Mouse (Mus musculus): Measurements from ENCODE around the gene 2900026A02Rik.

Gene 2900026A02Rik

DNA sequence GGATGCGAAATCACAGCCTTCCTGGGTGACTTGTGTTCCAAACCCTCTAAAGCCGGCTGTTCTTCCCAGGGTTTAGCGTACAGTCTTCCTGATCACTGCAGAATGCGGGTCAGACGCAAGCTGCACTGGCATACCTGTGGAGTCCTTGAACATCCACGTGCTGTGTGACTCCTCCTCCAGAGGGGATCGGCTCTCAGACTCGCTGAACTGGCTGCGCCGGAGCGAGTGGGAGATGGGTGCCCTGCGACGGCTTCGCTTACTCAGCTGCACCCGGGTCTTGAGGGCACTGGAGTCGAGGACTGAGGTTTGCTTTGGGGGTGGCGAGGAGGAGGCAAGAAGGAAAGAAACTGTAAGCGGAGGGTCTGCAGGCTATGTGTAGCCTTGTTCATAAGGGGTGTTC is 125.6 kb downstream of the 2900026A02Rik start:
- no peak for TF ChIP-seq GATA4 (IDR thresholded peaks at IDR 0.05; ENCODE audit: insufficient replicate concordance, low read length)

DNA sequence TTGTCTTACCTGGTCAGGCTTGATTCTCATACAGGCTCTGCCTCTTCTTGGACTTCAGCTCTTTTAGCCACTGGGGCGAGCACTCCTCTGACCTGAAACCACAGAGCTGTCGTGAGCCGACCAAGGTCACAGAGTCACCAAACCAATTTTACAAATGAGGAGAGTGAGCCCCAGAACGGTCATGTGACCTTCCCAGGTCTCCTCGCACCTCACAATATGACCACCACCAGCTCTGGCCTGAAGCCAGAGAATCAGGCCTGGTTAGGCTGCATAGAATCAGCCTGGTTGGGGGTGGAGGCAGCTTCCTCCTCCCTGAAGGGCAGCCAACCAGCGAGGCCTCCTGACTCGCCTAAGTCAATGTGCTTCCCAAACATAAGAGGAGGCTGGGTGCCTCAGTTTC is 128.6 kb downstream of the 2900026A02Rik start:
- TF ChIP-seq GATA4 (IDR thresholded peaks at IDR 0.05; ENCODE audit: insufficient replicate concordance, low read length) = no peak

DNA sequence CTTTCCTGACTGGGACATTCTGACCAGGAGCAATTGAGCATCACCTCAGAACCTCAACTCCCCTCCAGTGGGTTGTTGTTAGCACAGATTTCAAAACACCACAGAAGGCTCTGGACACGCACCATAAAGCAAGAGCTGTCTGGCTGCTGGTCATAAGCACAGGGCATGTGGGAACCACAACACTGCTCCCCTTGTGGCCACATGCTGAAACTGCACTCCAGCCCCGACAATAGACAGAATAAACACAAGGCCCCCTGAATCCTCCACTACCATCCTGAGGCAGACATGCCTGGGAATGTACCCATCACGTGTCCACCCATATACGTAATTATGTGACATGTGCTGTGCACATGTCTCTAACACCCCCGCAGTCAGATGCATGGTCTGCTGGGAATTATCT is 129.9 kb downstream of the 2900026A02Rik start:
- TF ChIP-seq GATA4 (IDR thresholded peaks at IDR 0.05; ENCODE audit: insufficient replicate concordance, low read length) = no peak

DNA sequence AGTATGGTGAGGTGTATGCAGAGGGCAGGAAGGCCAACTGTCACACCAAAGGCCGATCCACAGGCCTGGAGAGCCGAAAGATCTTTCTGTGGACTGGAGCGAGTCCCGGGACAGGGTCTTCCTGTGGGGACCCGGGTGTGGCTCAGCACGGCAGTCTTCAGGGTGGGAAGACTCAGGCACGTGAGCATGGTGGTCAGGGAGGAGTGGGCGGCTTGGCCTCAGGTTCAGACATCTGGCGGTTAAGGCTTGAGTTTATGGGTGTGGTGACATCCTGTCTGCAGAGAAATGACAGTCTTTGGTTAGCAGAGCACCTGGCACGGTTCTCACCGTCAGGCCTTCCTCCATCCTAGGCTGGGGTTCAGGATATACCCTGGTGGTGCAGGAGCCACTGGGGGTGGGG is 130.3 kb downstream of the 2900026A02Rik start:
- TF ChIP-seq GATA4 (IDR thresholded peaks at IDR 0.05; ENCODE audit: insufficient replicate concordance, low read length) = no peak

DNA sequence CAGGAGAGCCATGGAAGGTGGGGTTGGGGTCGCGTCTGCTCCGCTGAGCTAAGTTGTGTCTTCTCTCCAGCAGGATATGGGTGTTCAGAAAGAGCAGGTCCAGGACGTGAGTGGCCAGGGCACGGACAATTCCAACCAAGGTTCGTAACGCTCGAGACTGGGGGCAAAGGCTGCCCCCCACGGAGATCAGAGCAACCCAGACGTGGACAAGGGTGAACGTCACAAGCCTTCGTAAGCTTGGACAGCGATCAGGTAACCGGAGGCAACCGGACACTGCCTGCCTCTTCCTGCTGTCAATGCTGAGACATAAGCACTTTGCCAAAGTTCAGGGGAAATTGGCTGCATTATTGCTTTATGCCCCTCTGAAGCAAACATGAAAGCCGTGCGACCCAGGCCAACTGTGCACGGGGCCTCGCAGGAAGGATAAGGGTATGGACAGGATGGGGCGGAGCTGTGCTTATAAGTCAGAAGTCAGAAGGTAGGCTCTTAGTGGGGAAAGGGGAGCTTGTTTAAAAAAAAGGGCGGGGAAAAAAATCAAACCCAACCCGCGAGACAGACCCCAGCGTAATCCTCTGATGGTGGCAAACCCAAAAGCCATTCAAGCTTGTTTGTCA is 130.9 kb downstream of the 2900026A02Rik start:
- TF ChIP-seq GATA4 (IDR thresholded peaks at IDR 0.05; ENCODE audit: insufficient replicate concordance, low read length) = no peak

DNA sequence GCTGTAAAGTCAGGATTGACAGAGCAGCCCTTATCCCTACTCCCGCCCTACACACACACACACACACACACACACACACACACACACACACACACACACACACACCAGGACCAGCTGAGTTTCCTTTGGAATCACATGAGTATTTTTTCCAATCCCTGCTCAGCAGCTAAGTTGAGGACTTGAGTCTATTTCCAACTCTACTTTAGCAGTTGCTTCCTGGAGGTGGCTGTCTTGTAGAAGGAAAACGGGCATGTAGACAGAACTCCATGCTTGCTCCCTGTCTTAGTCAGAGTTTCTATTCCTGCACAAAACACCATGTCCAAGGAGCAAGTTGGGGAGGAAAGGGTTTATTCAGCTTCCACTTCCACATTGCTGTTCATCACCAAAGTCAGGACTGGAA is 133.6 kb downstream of the 2900026A02Rik start:
- TF ChIP-seq GATA4 (IDR thresholded peaks at IDR 0.05; ENCODE audit: insufficient replicate concordance, low read length) = no peak

DNA sequence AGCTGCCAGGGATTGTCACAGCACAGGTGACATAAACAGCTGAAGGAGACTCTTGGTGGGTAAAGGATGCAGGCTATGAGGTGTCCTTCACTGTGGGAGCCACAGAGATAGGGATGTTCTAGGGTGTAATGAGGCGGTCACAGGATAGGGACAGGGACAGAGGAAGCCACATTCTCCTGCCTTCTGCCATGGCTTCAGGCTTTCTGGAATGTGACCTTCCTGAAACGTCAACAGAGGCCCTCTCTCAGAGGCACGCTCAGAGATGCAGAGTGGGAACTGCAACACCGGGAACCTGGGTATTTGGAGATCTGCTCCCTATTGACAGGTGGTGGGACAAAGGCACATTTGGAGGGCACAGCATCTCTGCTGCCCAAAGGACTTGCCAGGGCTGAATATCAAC is 134.0 kb downstream of the 2900026A02Rik start:
- TF ChIP-seq GATA4 (IDR thresholded peaks at IDR 0.05; ENCODE audit: insufficient replicate concordance, low read length) = no peak

DNA sequence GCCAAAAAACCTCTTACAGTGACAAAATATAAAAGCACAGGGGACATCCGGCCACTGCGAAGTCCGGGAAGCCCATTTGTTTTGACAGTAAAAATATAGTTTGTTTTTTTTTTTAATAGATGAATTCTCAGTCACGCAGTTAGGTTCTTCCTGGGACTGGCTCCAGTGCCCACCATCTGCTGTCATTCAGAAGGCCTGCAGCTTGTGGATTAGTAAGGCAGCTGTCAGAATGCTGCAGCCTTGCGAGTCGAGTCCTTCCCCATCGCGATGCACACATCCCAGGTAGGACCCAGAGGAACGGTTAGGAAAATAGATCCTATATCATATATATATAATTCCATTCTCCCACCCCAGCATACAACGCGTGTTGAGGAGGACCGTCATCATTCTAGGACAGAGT is 134.6 kb downstream of the 2900026A02Rik start:
- TF ChIP-seq GATA4 (IDR thresholded peaks at IDR 0.05; ENCODE audit: insufficient replicate concordance, low read length) = no peak

DNA sequence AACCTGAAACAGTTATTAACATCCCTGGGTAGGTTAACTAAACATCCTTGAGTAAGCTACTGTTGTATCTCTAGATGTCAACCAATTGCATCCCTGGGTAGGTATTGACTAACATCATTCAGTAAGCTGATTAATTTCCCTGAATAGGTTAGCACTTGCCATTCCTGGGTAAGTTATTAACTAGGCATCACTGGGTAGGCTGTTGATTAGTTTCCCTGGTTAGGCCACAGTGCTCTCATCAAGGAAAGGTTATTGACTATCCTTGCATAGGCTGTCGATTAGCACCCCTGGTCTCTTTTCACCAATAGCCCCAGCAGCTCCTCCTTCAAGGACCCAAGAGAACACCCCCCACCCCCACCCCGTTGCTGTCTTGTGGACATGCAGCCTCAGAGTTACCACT is 135.1 kb downstream of the 2900026A02Rik start:
- TF ChIP-seq GATA4 (IDR thresholded peaks at IDR 0.05; ENCODE audit: insufficient replicate concordance, low read length) = no peak

DNA sequence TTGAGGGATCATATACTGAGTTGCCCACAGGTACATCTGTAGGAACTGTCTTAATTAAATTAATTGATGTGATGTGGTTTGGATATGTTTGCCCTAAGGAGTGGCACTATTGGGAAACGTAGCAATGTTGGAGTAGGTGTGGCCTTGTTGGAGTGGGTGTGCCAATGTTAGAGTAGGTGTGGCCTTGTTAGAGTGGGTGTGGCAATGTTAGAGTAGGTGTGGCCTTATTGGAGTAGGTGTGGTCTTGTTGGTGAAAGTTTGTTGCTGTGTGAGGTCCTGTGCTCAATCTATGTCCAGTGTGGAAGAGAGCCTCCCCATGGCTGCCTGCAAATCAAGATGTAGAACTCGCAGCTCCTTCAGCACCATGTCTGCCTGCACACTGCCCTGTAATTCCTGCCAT is 136.7 kb downstream of the 2900026A02Rik start:
- TF ChIP-seq GATA4 (IDR thresholded peaks at IDR 0.05; ENCODE audit: insufficient replicate concordance, low read length) = no peak

DNA sequence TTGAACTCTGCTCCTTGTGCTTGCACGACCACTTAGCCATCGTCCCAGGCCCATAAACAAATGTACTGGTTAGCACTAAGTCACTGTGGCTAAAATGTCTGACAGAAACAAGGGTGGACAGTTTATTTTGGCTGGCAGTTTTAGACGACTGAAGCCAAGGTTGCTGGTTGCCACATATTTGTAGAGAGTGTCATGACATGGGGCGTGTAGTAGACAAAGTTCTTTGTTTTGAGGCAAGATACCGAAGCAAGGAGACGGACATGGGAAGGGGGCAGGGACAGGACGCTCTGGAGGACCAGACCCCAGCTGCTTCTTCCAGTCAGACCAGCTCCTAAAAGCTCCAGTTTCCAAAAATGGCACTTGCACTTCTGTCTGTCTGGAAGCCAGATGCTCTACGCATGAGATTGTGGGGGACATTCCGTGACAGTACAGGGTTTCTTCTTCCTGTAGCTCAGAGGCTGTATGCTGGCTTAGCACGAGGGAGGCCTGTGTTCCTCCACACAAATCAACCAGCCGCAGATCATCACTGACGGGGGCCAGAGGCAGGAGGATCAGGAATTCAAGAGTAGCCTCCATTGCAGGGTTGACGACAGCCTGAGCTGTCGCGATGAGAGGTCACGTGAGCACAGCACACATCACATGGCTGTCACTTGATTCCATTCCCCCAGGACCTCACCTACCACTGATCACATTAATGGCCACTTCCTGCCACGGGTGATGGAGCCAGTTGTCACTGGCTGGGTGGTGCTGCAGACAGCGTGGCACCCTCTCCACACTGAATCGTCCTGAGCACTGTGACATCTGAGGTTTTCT is 138.5 kb downstream of the 2900026A02Rik start:
- no peak for TF ChIP-seq GATA4 (IDR thresholded peaks at IDR 0.05; ENCODE audit: insufficient replicate concordance, low read length)

DNA sequence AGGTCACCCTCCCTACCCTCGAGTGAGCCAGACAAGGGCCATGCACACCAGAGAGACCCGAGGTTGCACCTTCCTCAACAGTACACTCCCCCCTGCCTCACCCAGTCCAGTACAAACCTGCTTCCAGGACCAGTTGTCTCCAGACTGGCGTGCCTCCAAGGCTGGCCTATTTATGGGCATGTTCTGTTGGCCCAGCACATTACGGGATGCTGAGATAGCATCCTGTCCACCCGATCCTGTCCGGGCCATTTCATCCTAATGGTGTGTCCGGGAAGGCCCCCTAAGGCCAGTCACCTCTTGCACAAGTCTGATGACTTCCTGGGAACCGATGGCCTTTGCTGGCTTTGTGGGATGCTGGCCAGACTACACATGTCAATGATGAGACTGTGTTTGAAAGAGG is 139.6 kb downstream of the 2900026A02Rik start, which contains the start of gene Crybb3:
TSS of gene Crybb3 (minus strand) at position 146 of the 400 bp plus-strand sequence.
- TF ChIP-seq GATA4 (IDR thresholded peaks at IDR 0.05; ENCODE audit: insufficient replicate concordance, low read length) = no peak

DNA sequence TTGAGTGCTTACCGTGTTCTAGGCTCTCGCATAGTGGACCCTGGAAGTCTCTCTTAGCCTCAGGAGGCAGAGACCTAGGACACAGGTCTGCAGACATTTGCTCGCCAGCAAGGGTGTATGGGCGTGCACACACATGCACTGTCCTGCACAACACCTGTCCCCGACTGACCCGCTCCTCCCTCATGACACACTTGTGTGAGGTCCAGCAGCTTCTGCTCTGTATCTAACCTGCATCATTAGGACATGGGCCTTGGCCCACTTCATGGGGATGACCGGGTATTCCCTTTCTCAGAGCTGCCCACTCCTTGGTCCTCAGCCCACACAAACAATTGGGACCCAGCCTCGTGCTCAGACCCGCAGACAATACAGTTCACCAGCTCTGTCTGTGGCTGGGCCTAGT is 140.0 kb downstream of the 2900026A02Rik start:
- no peak for TF ChIP-seq GATA4 (IDR thresholded peaks at IDR 0.05; ENCODE audit: insufficient replicate concordance, low read length)

DNA sequence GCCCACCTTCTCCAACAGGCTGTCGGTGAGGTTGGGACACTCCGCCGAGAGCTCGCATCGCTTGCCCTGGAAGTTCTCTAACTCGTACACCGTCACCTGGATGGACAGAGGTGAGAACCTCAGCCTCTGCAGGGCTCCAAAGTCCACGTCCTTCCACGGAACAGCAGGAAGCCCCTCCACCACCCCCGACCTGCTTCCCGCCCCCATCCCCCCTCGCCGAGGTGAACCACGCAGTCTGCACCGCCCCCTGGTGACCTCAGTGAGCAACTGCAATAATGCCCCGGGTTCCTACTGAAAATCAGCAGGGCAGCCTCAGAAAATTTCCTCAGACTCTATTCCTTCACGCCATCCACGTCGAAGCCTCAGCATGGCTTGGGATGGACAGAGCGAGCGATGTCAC is 141.3 kb downstream of the 2900026A02Rik start:
- TF ChIP-seq GATA4 (IDR thresholded peaks at IDR 0.05; ENCODE audit: insufficient replicate concordance, low read length) = no peak

DNA sequence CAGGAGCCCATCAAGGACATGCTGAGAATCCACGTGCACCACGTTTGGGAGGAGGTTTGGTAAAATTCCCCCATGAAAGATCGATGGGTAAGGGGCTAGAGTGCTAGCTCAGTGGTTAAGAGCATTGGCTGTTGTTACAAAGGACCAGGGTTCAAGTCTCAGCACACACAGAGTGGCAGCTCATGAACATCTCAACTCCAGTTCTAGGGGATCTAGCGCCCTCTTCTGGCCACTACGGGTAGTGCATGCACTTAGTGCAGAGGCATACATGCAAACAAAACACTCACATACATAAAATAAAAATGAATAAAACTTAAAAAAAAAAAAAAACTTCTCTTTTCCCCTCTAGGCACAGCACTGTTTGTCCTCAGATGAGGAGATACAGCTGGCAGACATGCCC is 142.3 kb downstream of the 2900026A02Rik start:
- TF ChIP-seq GATA4 (IDR thresholded peaks at IDR 0.05; ENCODE audit: insufficient replicate concordance, low read length) = no peak

DNA sequence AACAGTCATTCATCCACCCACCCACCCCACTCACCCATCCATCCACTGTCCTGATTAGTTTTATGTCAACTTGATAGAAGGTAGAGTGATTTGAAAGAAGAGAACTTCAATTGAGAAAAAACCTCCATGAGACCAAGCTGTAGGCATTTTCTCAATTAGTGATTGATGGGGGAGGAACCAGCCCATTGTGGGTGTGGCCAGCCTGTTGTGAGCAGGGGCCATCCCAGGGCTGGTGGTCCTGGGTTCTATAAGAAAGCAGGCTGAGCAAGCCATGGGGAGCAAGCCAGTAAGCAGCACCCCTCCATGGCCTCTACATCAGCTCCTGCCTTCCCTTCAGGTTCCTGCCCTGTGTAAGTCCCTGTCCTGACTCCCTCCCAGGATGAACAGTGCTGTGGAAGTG is 151.0 kb downstream of the 2900026A02Rik start, which contains the start of gene Crybb2:
TSS of gene Crybb2 (minus strand) at position 101 of the 400 bp plus-strand sequence.
- no peak for TF ChIP-seq GATA4 (IDR thresholded peaks at IDR 0.05; ENCODE audit: insufficient replicate concordance, low read length)

All from liver, adult (tissue).